Mouse (Mus musculus) kidney, postnatal 0 days (tissue): Measurements from ENCODE around the gene Epop. TPM values are rescaled to one million over a fixed set of nuclear protein-coding genes. Genes with fewer than 3 reads are reported as not detected.
A peak's percentile ranks its signal among the peaks of the same experiment; 100 is the strongest.

Source experiments
- ATAC-seq: fragments of 200-750 bp; cut with Nextera tagmentation; replicated peaks from 2 replicates; pipeline ENCODE4 v1.8.0; 2017; ENCODE audit warnings: low read depth, moderate number of reproducible peaks, moderate TSS enrichment, moderate library complexity; ENCODE audit not compliant: low FRiP score
- DNase-seq: peaks from one replicate; pipeline ENCODE4 v3.0.0-alpha.2; 2016; ENCODE audit warnings: low spot score
- H3K27ac ChIP-seq: fragments of 300-500 bp; sonication (generic); 2 replicates; pipeline ENCODE4 v1.5.1; 2014; ENCODE audit warnings: mild to moderate bottlenecking
- H3K27me3 ChIP-seq: fragments of 300-500 bp; sonication (generic); 2 replicates; pipeline ENCODE4 v1.6.1; 2014; ENCODE audit warnings: low read length, mixed read lengths; ENCODE audit not compliant: insufficient read depth
- H3K36me3 ChIP-seq: fragments of 300-500 bp; sonication (generic); 2 replicates; pipeline ENCODE4 v1.6.1; 2014; ENCODE audit warnings: low read length, mixed read lengths; ENCODE audit not compliant: insufficient read depth
- H3K4me1 ChIP-seq: fragments of 300-500 bp; sonication (generic); replicated peaks from 2 replicates; pipeline ENCODE4 v1.6.1; 2014; ENCODE audit warnings: antibody characterized with exemption, low read length, mixed read lengths; ENCODE audit not compliant: insufficient read depth
- H3K4me2 ChIP-seq: fragments of 300-500 bp; sonication (generic); 2 replicates; pipeline ENCODE4 v1.6.1; 2014; ENCODE audit warnings: mild to moderate bottlenecking, low read length, moderate library complexity, mixed read lengths
- H3K4me3 ChIP-seq: fragments of 300-500 bp; sonication (generic); replicated peaks from 2 replicates; pipeline ENCODE4 v1.5.1; 2014; ENCODE audit warnings: low read depth, low read length
- H3K9ac ChIP-seq: fragments of 300-500 bp; sonication (generic); 2 replicates; pipeline ENCODE4 v1.6.1; 2014; ENCODE audit warnings: low read depth, low read length
- H3K9me3 ChIP-seq: fragments of 300-500 bp; sonication (generic); replicated peaks from 2 replicates; pipeline ENCODE4 v1.6.1; 2016; ENCODE audit warnings: low read length, inconsistent platforms, mixed read lengths
- CTCF ChIP-seq: IDR thresholded peaks from 2 replicates; pipeline ENCODE4 v1.5.1; 2016; ENCODE audit warnings: antibody characterized with exemption, low read depth, mild to moderate bottlenecking, moderate library complexity
- WGBS: fragments of 180-500 bp; shearing (Covaris S2); extraction: QIAGEN DNeasy Blood & Tissue Kit; methylation state at CpG from one replicate; pipeline ENCODE4 v1.1.7; 2014; 5-methylcytosine and 5-hydroxymethylcytosine counted together
- polyA plus RNA-seq: library from polyadenylated mRNA; unstranded; fragments of >200 nt; fragmentation: Nextera tagmentation; extraction: Ambion mirVana; gene quantifications from 2 replicates; pipeline ENCODE4 v1.2.1, GENCODE M21; 2015

The Epop gene
- polyA plus RNA-seq, 1 experiment from 2014 or later = 4.1 TPM

GRCm38 (mm10) chr11:97631938-97632337, 2.4 kb upstream of the Epop start:
- DNase-seq = peak; percentile 80
- Histone ChIP-seq H3K4me3 (no peak overlapping the region), H3K36me3 (no peaks in the 10 kb centered on the region), H3K9me3 (no peaks in the 10 kb centered on the region), H3K4me1 (peaks cover 19% of the 10 kb centered on the region; the same call in 1 of the 2 replicates), H3K4me2 (no peak overlapping the region), H3K27ac (no peak overlapping the region), H3K27me3 (peaks cover 35% of the 10 kb centered on the region), H3K9ac (no peak overlapping the region)
- WGBS = 5% methylated on average over 12 of the region's 12 CpGs
- no peak for ATAC-seq
- TF ChIP-seq CTCF = peak; percentile 98

DNA sequence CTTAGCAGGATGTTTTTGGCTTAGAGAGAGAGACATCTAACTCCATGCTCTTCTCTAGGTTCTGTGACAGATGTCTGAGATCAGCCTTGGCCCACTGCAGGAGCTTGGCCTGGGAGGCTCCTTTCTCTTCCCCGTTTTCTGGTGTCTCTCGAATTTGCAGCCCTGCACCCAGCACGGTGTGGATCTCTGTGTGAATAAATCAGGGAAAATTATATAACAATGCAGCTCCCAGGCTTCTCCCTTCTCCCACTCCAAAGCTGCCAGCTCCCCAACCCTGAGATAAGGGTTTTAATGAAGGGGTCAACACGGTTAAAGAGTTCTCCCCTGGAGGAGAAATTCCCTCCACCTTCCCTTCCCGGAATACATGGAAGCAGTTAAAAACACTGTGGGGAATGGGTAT, 2.0 kb upstream of the Epop start:
- Histone ChIP-seq H3K4me2 (no peak overlapping the region), H3K27me3 (peaks cover 35% of the 10 kb centered on the region), H3K9me3 (no peaks in the 10 kb centered on the region), H3K4me3 (no peak overlapping the region), H3K27ac (no peak overlapping the region), H3K36me3 (no peaks in the 10 kb centered on the region), H3K4me1 (peaks cover 20% of the 10 kb centered on the region; the same call in 1 of the 2 replicates), H3K9ac (no peak overlapping the region)
- WGBS = 15% methylated on average over 5 of the region's 5 CpGs
- no peak for TF ChIP-seq CTCF
- ATAC-seq (no peak), DNase-seq (no peak)

- Histone ChIP-seq H3K9me3 (no peaks in the 10 kb centered on the region), H3K27me3 (peaks cover 35% of the 10 kb centered on the region), H3K4me3 (no peak overlapping the region), H3K27ac (no peak overlapping the region), H3K36me3 (no peaks in the 10 kb centered on the region), H3K4me1 (peaks cover 20% of the 10 kb centered on the region; the same call in 1 of the 2 replicates), H3K9ac (no peak overlapping the region), H3K4me2 (no peak overlapping the region)
- no peak for DNase-seq
- TF ChIP-seq CTCF = no peak
- WGBS = 37% methylated on average over 2 of the region's 2 CpGs
- no peak for ATAC-seq
Measured at GRCm38 (mm10) chr11:97631046-97631445, 1.5 kb upstream of the Epop start.

GRCm38 (mm10) chr11:97628568-97629518, 659 bp downstream of the Epop start:
- Histone ChIP-seq H3K27me3 (peaks cover 42% of the 10 kb centered on the region), H3K4me1 (peaks cover 20% of the 10 kb centered on the region; the same call in 1 of the 2 replicates), H3K27ac (no peak overlapping the region), H3K4me2 (peak overlapping the region; percentile 97), H3K9me3 (no peaks in the 10 kb centered on the region), H3K36me3 (no peaks in the 10 kb centered on the region), H3K4me3 (peak overlapping the region; percentile 63), H3K9ac (peak overlapping the region; percentile 62)
- under 1% methylated on average over 77 of the region's 106 CpGs for WGBS
- peak; percentile 18; the same call in 1 of the 2 replicates for ATAC-seq
- 0 out of 2 replicates have a peak, but pooled peaks have one; percentile 1 for TF ChIP-seq CTCF
- DNase-seq = no peak

DNA sequence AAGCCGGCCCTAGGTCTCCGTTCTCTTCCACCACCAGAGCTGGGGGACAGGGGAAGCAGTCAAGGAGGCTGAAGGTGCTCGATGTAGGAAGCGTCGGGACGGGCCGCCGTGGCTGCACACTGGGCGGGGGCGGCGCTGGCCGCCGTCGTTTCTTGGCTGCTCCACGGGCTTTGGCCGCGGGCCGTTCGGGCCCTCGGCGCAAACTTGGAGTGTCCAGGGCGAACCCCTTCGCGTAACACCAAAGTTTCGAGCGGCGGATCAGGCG, 1.3 kb downstream of the Epop start:
- H3K4me1 ChIP-seq = peaks cover 20% of the 10 kb centered on the region; the same call in 1 of the 2 replicates
- whole genome bisulfite sequencing = under 1% methylated on average over 27 of the region's 28 CpGs
- no peaks in the 10 kb centered on the region for H3K9me3 ChIP-seq
- ATAC-seq (no peak), DNase-seq (no peak)
- H3K9ac ChIP-seq = 0 out of 2 replicates have a peak overlapping the region, but pooled peaks have one; percentile 62
- H3K4me3 ChIP-seq = peak overlapping the region; percentile 63
- H3K27me3 ChIP-seq = peaks cover 42% of the 10 kb centered on the region
- no peaks in the 10 kb centered on the region for H3K36me3 ChIP-seq
- peak overlapping the region; percentile 97 for H3K4me2 ChIP-seq
- TF ChIP-seq CTCF = no peak
- H3K27ac ChIP-seq = no peak overlapping the region

- Histone ChIP-seq H3K4me3 (peak overlapping the region; percentile 63), H3K27me3 (peaks cover 42% of the 10 kb centered on the region), H3K27ac (no peak overlapping the region), H3K4me1 (peaks cover 20% of the 10 kb centered on the region; the same call in 1 of the 2 replicates), H3K36me3 (no peaks in the 10 kb centered on the region), H3K9me3 (no peaks in the 10 kb centered on the region), H3K4me2 (peak overlapping the region; percentile 97), H3K9ac (no peak overlapping the region)
- WGBS = 10% methylated on average over 30 of the region's 30 CpGs
- ATAC-seq (no peak), DNase-seq (no peak)
- TF ChIP-seq CTCF = no peak
Measured at GRCm38 (mm10) chr11:97627556-97628302, 1.8 kb downstream of the Epop start.
